Comparison of ENCODE assay signal across 21 mouse cellular contexts in the genomic region with DNA sequence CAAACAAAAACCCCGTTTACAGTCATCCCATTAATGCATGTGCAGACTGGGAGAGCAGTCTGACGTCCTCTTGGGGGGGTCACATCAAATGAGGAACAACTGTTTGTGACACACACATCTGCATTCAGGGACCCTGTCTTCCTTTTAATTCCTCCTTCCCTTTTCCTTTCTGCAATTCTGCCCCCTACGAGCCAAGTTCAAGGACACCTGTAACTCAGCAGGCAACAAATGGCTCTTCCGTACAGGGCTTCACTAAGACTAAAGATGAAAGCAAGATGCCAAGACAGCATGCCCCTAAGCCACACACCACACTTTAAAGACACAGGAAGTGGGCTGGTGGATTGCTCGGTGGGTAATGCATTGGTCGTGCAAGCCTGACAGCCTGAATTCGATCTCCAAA. TPM values are rescaled to one million over a fixed set of nuclear protein-coding genes. Genes with fewer than 3 reads are reported as not detected.
DNase-seq lines count a peak whose midpoint lies in the region; ATAC-seq lines count a peak whose summit lies in the region.
"Had no signal": no experiment of that assay in that cellular context is flagged by ENCODE, and none has a peak within 500 bp of the region (broad histone marks: within the 10 kb centered on the region; RNA-seq: fewer than 3 reads in every experiment).

No protein-coding gene starts in this region.

- peaks cover 24% of the 10 kb centered on the region for H3K36me3 ChIP-seq in heart, embryonic 11.5 days (ENCODE audit: control insufficient read depth, insufficient read depth, low read length)

- intact Hi-C loops in left cerebral cortex, postnatal 4 days (cut with DNase I) = no loop called here

- H3K4me3 ChIP-seq in heart, embryonic 11.5 days (ENCODE audit: low read depth, low read length) = no peak overlapping the region
- H3K4me3 ChIP-seq: heart, adult 2 months; heart, embryonic 15.5 days; limb, embryonic 13.5 days; midbrain, embryonic 15.5 days; myocyte had no signal

- H3K27me3 ChIP-seq in heart, embryonic 11.5 days (ENCODE audit: control insufficient read depth, insufficient read depth, low read length) = no peaks in the 10 kb centered on the region
- H3K27me3 ChIP-seq: heart, embryonic 15.5 days; limb, embryonic 13.5 days; midbrain, embryonic 15.5 days had no signal

- H3K4me1 ChIP-seq in heart, embryonic 11.5 days (ENCODE audit: control insufficient read depth, insufficient read depth, low read length) = no peaks in the 10 kb centered on the region
- H3K4me1 ChIP-seq: heart, embryonic 15.5 days; limb, embryonic 13.5 days; midbrain, embryonic 15.5 days had no signal

- WGBS in heart, embryonic 11.5 days (ENCODE audit: insufficient replicate concordance) = 86% methylated on average over 7 of the region's 7 CpGs

- no peak overlapping the region for H3K27ac ChIP-seq in heart, embryonic 11.5 days (ENCODE audit: low read depth, low read length)
- H3K27ac ChIP-seq: heart, embryonic 15.5 days; limb, embryonic 13.5 days; liver, embryonic 14.5 days; midbrain, embryonic 15.5 days had no signal

- peak; percentile 79 for DNase-seq in heart, adult 11 months
- DNase-seq in 416B (ENCODE audit: low read depth) = peak; percentile 24
- DNase-seq in T-cell, adult 2 months (ENCODE audit: low spot score) = peak; percentile 19
- DNase-seq in left cerebral cortex, postnatal 4 days = no peak
- no peak for DNase-seq in frontal cortex, postnatal 14 days (ENCODE audit: low spot score in 2 of 2)
- no peak for DNase-seq in layer of hippocampus, postnatal 14 days (ENCODE audit: low spot score in 2 of 2)
- DNase-seq: adrenal gland, postnatal 10 days; cerebellum, adult 11 months; cerebellum, postnatal 10 days; embryo, embryonic 11 days; heart, adult 2 months; kidney, adult 9 months; kidney, postnatal 36 days; layer of hippocampus, adult 9-11 months had no signal

- no peak for ATAC-seq in heart, embryonic 11.5 days (replicated peaks; ENCODE audit: insufficient number of reproducible peaks, low FRiP score, low TSS enrichment)
- ATAC-seq in inflammation-experienced regulatory T-cells, adult 6 months = peak; percentile 53
- ATAC-seq: midbrain, embryonic 15.5 days had no signal

- no peaks in the 10 kb centered on the region for H3K9me3 ChIP-seq in heart, embryonic 11.5 days (replicated peaks; ENCODE audit: control insufficient read depth, low read length)
- H3K9me3 ChIP-seq: heart, embryonic 15.5 days; limb, embryonic 13.5 days; midbrain, embryonic 15.5 days had no signal

- no peak overlapping the region for H3K4me2 ChIP-seq in heart, embryonic 11.5 days
- H3K4me2 ChIP-seq: heart, embryonic 15.5 days; limb, embryonic 13.5 days; midbrain, embryonic 15.5 days had no signal

- no peak overlapping the region for H3K9ac ChIP-seq in heart, embryonic 11.5 days (ENCODE audit: low read depth, low read length)
- H3K9ac ChIP-seq: heart, embryonic 15.5 days; limb, embryonic 13.5 days; liver, embryonic 14.5 days; midbrain, embryonic 15.5 days had no signal

RNA-seq across cellular contexts. Expression of a gene that starts 10.1 kb away (rescaled TPM):
- polyA plus RNA-seq in heart, embryonic 11.5 days (2014; fragmentation: Nextera tagmentation; extraction: Ambion mirVana) = 14.5 and 19.0 TPM in 2 replicates
- polyA plus RNA-seq in inflammation-experienced regulatory T-cells, adult 6 months (2017; shearing (Covaris generic)) = 10 to 100 TPM in 2 of 3 experiments, 1 to 10 TPM in 1; 7.1 to 19.0 (median 17.0) TPM
- total RNA-seq in left cerebral cortex, postnatal 4 days (2021) = 1 to 10 TPM; 7.0 to 7.9 TPM
- total RNA-seq in layer of hippocampus, postnatal 14 days (2021) = 10 to 100 TPM; 22.7 to 23.4 TPM

Comparison
In these comparisons a context has a peak if more than half of its experiments do, and no peak if none do; other contexts are left out.
1. DNase-seq: peak in heart, adult 11 months (single experiment), 416B (single experiment) and T-cell, adult 2 months (single experiment); none in left cerebral cortex, postnatal 4 days (single experiment), frontal cortex, postnatal 14 days (0 of 2) and layer of hippocampus, postnatal 14 days (0 of 2).